Comparison of ENCODE assay signal across 8 mouse cellular contexts in the genomic region with DNA sequence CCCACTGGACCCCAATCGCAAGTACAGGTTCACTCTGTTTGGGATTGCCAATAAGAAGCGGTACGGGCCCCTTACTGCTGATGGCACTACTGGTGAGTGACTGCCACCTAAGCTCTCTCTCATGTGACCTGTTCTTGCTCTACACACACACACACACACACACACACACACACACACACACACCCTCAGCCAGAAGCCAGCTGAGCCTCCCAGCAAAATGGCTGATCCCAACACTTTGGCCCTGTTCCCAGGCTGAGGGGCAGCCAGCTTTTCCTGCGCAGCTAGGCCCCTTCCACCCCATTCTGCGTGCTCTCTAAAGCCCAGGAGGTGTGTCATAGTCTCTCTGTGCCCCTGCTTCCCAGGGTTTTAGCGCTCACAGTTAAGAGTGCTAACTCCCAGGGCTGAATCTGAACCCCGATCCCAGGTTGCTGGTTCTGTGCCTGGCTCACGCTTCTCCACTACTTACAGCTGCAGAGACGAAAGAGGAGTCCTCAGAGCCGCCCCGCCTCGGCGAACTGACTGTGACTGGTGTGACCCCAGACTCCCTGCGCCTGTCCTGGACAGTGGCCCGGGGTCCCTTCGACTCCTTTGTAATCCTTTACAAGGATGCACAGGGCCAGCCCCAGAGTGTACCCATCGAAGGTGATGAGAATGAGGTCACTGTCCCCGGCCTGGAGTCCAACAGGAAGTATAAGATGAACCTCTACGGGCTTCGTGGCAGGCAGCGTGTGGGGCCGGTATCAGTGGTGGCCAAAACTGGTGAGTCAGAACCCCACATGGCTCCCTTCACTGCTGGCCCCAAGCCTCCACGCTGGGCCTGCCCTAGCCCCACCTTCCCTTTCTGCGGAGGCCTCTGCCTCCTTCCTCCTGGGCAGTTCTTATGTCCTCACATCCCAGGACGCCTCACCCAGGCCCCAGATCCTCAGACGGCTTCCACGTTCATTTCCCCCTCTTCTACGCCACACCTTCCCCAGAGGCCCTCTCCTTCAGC. TPM values are rescaled to one million over a fixed set of nuclear protein-coding genes. Genes with fewer than 3 reads are reported as not detected.
DNase-seq lines count a peak whose midpoint lies in the region; ATAC-seq and TF ChIP-seq lines count a peak whose summit lies in the region.

No protein-coding gene starts in this region.

- H3K27me3 ChIP-seq in Patski, result no peaks in the 10 kb centered on the region
- peaks cover under 1% of the 10 kb centered on the region; the same call in 1 of the 2 replicates for H3K27me3 ChIP-seq in lung, embryonic 16.5 days (ENCODE audit: control insufficient read depth, insufficient read depth, low read depth, low read length)

- CTCF ChIA-PET in Patski (lab: Charles Lee), result no interaction called here

- no peak overlapping the region for H3K4me3 ChIP-seq in lung, embryonic 16.5 days (ENCODE audit: low read length)

- ATAC-seq in Patski, result peak; percentile 42
- peak; percentile 81 for ATAC-seq in lung, embryonic 16.5 days (ENCODE audit: low read depth)

- intact Hi-C loops in left cerebral cortex, postnatal 4 days (cut with DNase I), result no loop called here
- intact Hi-C loops in gastrocnemius, postnatal 14 days (cut with DNase I; ENCODE audit: low total_unique reads), result no loop called here

- H3K9me3 ChIP-seq in lung, embryonic 16.5 days (ENCODE audit: control insufficient read depth, low read length), result no peaks in the 10 kb centered on the region

- in situ Hi-C loops in Patski (cut with MboI; ENCODE audit: low pct_unique_long_range_greater_than_20kb), result no loop called here

- peak overlapping the region; percentile 27 for H3K27ac ChIP-seq in lung, embryonic 16.5 days (ENCODE audit: low read length)

- peak overlapping the region; percentile 34 for H3K9ac ChIP-seq in lung, embryonic 16.5 days (ENCODE audit: low read length)

- peak; percentile 93 for DNase-seq in left cerebral cortex, postnatal 4 days
- DNase-seq in left cerebral cortex, adult 11 months (ENCODE audit: low spot score), result no peak
- no peak for DNase-seq in Patski (ENCODE audit: low read depth, low spot score)
- DNase-seq in gastrocnemius, postnatal 14 days, result peak; percentile 88
- peak; percentile 80 to 86 for DNase-seq in urinary bladder, postnatal 4 days (ENCODE audit: low spot score in 2 of 2)
- DNase-seq in layer of hippocampus, adult 11-12 months (ENCODE audit: low spot score), result no peak
- no peak for DNase-seq in spleen, adult 12 weeks (ENCODE audit: low spot score)

- 57% methylated on average over 28 of the region's 28 CpGs for WGBS in lung, embryonic 16.5 days

- POLR2A ChIA-PET in Patski (lab: Charles Lee), result interaction anchor here (0.6 to 1.4 kb wide), 3 partner anchors 30 to 282 kb away, joined by 3 read pairs; no protein-coding TSS in a partner anchor

- no peaks in the 10 kb centered on the region for H3K36me3 ChIP-seq in lung, embryonic 16.5 days (ENCODE audit: control insufficient read depth, insufficient read depth, low read length)

- peaks cover 24% of the 10 kb centered on the region for H3K4me1 ChIP-seq in lung, embryonic 16.5 days (replicated peaks; ENCODE audit: control insufficient read depth, insufficient read depth, low read length)

- H3K4me2 ChIP-seq in lung, embryonic 16.5 days (ENCODE audit: low read depth, low read length), result no peak overlapping the region

- TF ChIP-seq CTCF in Patski (IDR thresholded peaks at IDR 0.05), result no peak

RNA-seq across cellular contexts. Expression of a gene that starts 15.1 kb away (rescaled TPM):
- total RNA-seq in left cerebral cortex, postnatal 4 days (2021), result 1 to 10 TPM; 1.9 to 2.2 TPM
- 0.50 TPM for polyA plus RNA-seq in Patski (2021)
- 10 to 100 TPM; 69.8 to 85.6 TPM for total RNA-seq in gastrocnemius, postnatal 14 days (2021)
- polyA plus RNA-seq in lung, embryonic 16.5 days (2015; fragmentation: Nextera tagmentation; extraction: Ambion mirVana), result 0.62 and 1.1 TPM in 2 replicates

RNA-seq across cellular contexts. Expression of a gene that starts 38.5 kb away (rescaled TPM):
- total RNA-seq in left cerebral cortex, postnatal 4 days (2021), result 10 to 100 TPM; 72.8 to 75.4 TPM
- 88.4 TPM for polyA plus RNA-seq in Patski (2021)
- 10 to 100 TPM in 1 of 2 experiments, 1 to 10 TPM in 1; 8.9 to 11.0 TPM for total RNA-seq in gastrocnemius, postnatal 14 days (2021)
- polyA plus RNA-seq in lung, embryonic 16.5 days (2015; fragmentation: Nextera tagmentation; extraction: Ambion mirVana), result 77.5 and 80.0 TPM in 2 replicates

RNA-seq across cellular contexts. Expression of a gene that starts 40.9 kb away (rescaled TPM):
- total RNA-seq in left cerebral cortex, postnatal 4 days (2021), result 10 to 100 TPM in 1 of 2 experiments, 1 to 10 TPM in 1; 7.9 to 10.5 TPM
- 22.5 TPM for polyA plus RNA-seq in Patski (2021)
- 1 to 10 TPM; 4.6 to 6.4 TPM for total RNA-seq in gastrocnemius, postnatal 14 days (2021)
- polyA plus RNA-seq in lung, embryonic 16.5 days (2015; fragmentation: Nextera tagmentation; extraction: Ambion mirVana), result 15.2 and 17.5 TPM in 2 replicates

RNA-seq across cellular contexts. Expression of a gene that starts 56.1 kb away (rescaled TPM):
- 10 to 100 TPM; 78.2 to 81.9 TPM for total RNA-seq in left cerebral cortex, postnatal 4 days (2021)
- polyA plus RNA-seq in Patski (2021), result 6.7 TPM
- total RNA-seq in gastrocnemius, postnatal 14 days (2021), result under 1 TPM; 0.27 to 0.47 TPM
- polyA plus RNA-seq in lung, embryonic 16.5 days (2015; fragmentation: Nextera tagmentation; extraction: Ambion mirVana), result 0.13 and 0.53 TPM in 2 replicates

RNA-seq across cellular contexts. Expression of a gene that starts 57.1 kb away (rescaled TPM):
- total RNA-seq in left cerebral cortex, postnatal 4 days (2021), result 10 to 100 TPM; 30.3 to 32.7 TPM
- 108 TPM for polyA plus RNA-seq in Patski (2021)
- 10 to 100 TPM; 35.7 to 38.9 TPM for total RNA-seq in gastrocnemius, postnatal 14 days (2021)
- polyA plus RNA-seq in lung, embryonic 16.5 days (2015; fragmentation: Nextera tagmentation; extraction: Ambion mirVana), result 21.0 and 23.9 TPM in 2 replicates

Comparison
In these comparisons a context has a peak if more than half of its experiments do, and no peak if none do; other contexts are left out.
1. DNase-seq: peak in left cerebral cortex, postnatal 4 days (single experiment), gastrocnemius, postnatal 14 days (single experiment) and urinary bladder, postnatal 4 days (2 of 2); none in left cerebral cortex, adult 11 months (single experiment), Patski (single experiment), layer of hippocampus, adult 11-12 months (single experiment) and spleen, adult 12 weeks (single experiment).
2. RNA of a gene that starts 15.1 kb away (total RNA-seq): 69.8 to 85.6 TPM in gastrocnemius, postnatal 14 days; 1.9 to 2.2 TPM in left cerebral cortex, postnatal 4 days; every median in the first group is over 10 times any median in the second.
3. RNA of a gene that starts 38.5 kb away (total RNA-seq): 72.8 to 75.4 TPM in left cerebral cortex, postnatal 4 days; 8.9 to 11.0 TPM in gastrocnemius, postnatal 14 days; every median in the first group is over 4 times any median in the second.